In the genomic region with DNA sequence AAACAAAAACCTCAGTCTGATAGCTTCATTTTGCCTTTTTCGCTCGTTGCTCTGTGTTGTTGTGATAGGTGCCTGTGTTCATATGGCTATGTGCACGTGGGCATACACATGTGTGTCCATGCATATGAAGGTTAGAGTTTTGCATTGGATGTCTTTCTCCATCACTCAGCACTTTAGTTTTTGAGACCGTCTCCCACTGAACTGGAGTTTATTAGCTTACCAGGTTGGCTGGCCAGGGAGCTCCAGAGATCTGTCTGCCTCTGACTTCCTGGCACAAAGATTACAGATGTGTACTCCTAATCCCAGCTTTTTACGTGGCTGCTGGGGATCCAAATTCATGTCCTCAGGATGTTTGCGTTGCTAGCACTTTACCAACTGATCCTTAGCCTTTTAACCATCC, we compare ENCODE assay signal across 20 mouse cellular contexts. TPM values are rescaled to one million over a fixed set of nuclear protein-coding genes. Genes with fewer than 3 reads are reported as not detected.
DNase-seq lines count a peak whose midpoint lies in the region; ATAC-seq lines count a peak whose summit lies in the region.
"Had no signal": no experiment of that assay in that cellular context is flagged by ENCODE, and none has a peak within 500 bp of the region (broad histone marks: within the 10 kb centered on the region; RNA-seq: fewer than 3 reads in every experiment).

No protein-coding gene starts in this region.

- no peak overlapping the region for H3K4me2 ChIP-seq in midbrain, embryonic 11.5 days
- H3K4me2 ChIP-seq: embryonic facial prominence, embryonic 12.5 days; liver, embryonic 13.5 days had no signal

- H3K4me1 ChIP-seq in heart, embryonic 10.5 days, result no peaks in the 10 kb centered on the region
- no peaks in the 10 kb centered on the region for H3K4me1 ChIP-seq in midbrain, embryonic 11.5 days (ENCODE audit: control insufficient read depth, insufficient read depth, low read length)
- no peaks in the 10 kb centered on the region for H3K4me1 ChIP-seq in midbrain, embryonic 10.5 days
- H3K4me1 ChIP-seq in embryonic facial prominence, embryonic 10.5 days, result no peaks in the 10 kb centered on the region
- H3K4me1 ChIP-seq: embryonic facial prominence, embryonic 12.5 days; liver, embryonic 13.5 days had no signal

- H3K9ac ChIP-seq in midbrain, embryonic 11.5 days (ENCODE audit: low read length), result no peak overlapping the region
- H3K9ac ChIP-seq: embryonic facial prominence, embryonic 12.5 days; liver, embryonic 13.5 days had no signal

- peaks cover 90% of the 10 kb centered on the region for H3K9me3 ChIP-seq in heart, embryonic 10.5 days
- peaks cover 89% of the 10 kb centered on the region for H3K9me3 ChIP-seq in midbrain, embryonic 11.5 days (ENCODE audit: control insufficient read depth, low read length)
- H3K9me3 ChIP-seq in midbrain, embryonic 10.5 days (replicated peaks), result peaks cover 98% of the 10 kb centered on the region
- H3K9me3 ChIP-seq in embryonic facial prominence, embryonic 10.5 days, result peaks cover 97% of the 10 kb centered on the region

- ATAC-seq in midbrain, embryonic 11.5 days (ENCODE audit: low FRiP score), result no peak
- ATAC-seq: activated CD4-positive, CD25-positive, alpha-beta regulatory T cell, adult 4 months; hindbrain, embryonic 16.5 days had no signal

- no peaks in the 10 kb centered on the region for H3K36me3 ChIP-seq in heart, embryonic 10.5 days
- no peaks in the 10 kb centered on the region for H3K36me3 ChIP-seq in midbrain, embryonic 11.5 days (ENCODE audit: control insufficient read depth, insufficient read depth, low read length)
- H3K36me3 ChIP-seq in midbrain, embryonic 10.5 days, result no peaks in the 10 kb centered on the region
- H3K36me3 ChIP-seq in embryonic facial prominence, embryonic 10.5 days (replicated peaks), result no peaks in the 10 kb centered on the region
- H3K36me3 ChIP-seq in splenic B cell, adult 2 months (ENCODE audit: control insufficient read depth, insufficient read depth, low read length, poor library complexity, severe bottlenecking), result no peaks in the 10 kb centered on the region
- H3K36me3 ChIP-seq: embryonic facial prominence, embryonic 12.5 days; liver, embryonic 13.5 days had no signal

- H3K4me3 ChIP-seq in heart, embryonic 10.5 days, result no peak overlapping the region
- H3K4me3 ChIP-seq in midbrain, embryonic 11.5 days (ENCODE audit: low read depth, low read length), result no peak overlapping the region
- H3K4me3 ChIP-seq in midbrain, embryonic 10.5 days, result no peak overlapping the region
- no peak overlapping the region for H3K4me3 ChIP-seq in embryonic facial prominence, embryonic 10.5 days
- H3K4me3 ChIP-seq: embryonic facial prominence, embryonic 12.5 days; layer of hippocampus, adult 2 months; liver, embryonic 13.5 days; myocyte had no signal

- 61% methylated on average over 6 of the region's 6 CpGs for WGBS in heart, embryonic 10.5 days
- WGBS in midbrain, embryonic 11.5 days, result 65% methylated on average over 6 of the region's 6 CpGs
- 68% methylated on average over 6 of the region's 6 CpGs for WGBS in midbrain, embryonic 10.5 days
- 66% methylated on average over 6 of the region's 6 CpGs for WGBS in embryonic facial prominence, embryonic 10.5 days

- H3K27me3 ChIP-seq in heart, embryonic 10.5 days (ENCODE audit: insufficient read depth, poor library complexity, severe bottlenecking), result no peaks in the 10 kb centered on the region
- H3K27me3 ChIP-seq in midbrain, embryonic 11.5 days (ENCODE audit: control insufficient read depth, insufficient read depth, low read length), result no peaks in the 10 kb centered on the region
- H3K27me3 ChIP-seq in midbrain, embryonic 10.5 days (ENCODE audit: low read depth, poor library complexity, severe bottlenecking), result no peaks in the 10 kb centered on the region
- no peaks in the 10 kb centered on the region for H3K27me3 ChIP-seq in embryonic facial prominence, embryonic 10.5 days (replicated peaks; ENCODE audit: low read depth, poor library complexity, severe bottlenecking)
- H3K27me3 ChIP-seq in splenic B cell, adult 2 months (ENCODE audit: control insufficient read depth, insufficient read depth, low read length, poor library complexity, severe bottlenecking), result no peaks in the 10 kb centered on the region
- H3K27me3 ChIP-seq: embryonic facial prominence, embryonic 12.5 days; liver, embryonic 13.5 days had no signal

- DNase-seq in heart, embryonic 10.5 days (ENCODE audit: low spot score), result peak; percentile 77
- DNase-seq in heart, adult 9 months (ENCODE audit: low spot score in 2 of 2), result no peak
- peak; percentile 75 for DNase-seq in midbrain, embryonic 11.5 days (ENCODE audit: low spot score, missing footprints)
- no peak for DNase-seq in midbrain, embryonic 10.5 days (ENCODE audit: low spot score)
- peak; percentile 8 for DNase-seq in embryonic facial prominence, embryonic 10.5 days (ENCODE audit: low spot score)
- peak; percentile 12 for DNase-seq in splenic B cell, adult 2 months (ENCODE audit: low read depth, low spot score)
- DNase-seq in thymus, postnatal 14 days, result no peak
- no peak for DNase-seq in layer of hippocampus, postnatal 10 days (ENCODE audit: low spot score in 2 of 2)
- DNase-seq: cerebellum, postnatal 10 days; heart, adult 18-20 months; liver, embryonic 13.5 days; lung, postnatal 10 days; right cerebral cortex, postnatal 25 days had no signal

- H3K27ac ChIP-seq in heart, embryonic 10.5 days, result no peak overlapping the region
- H3K27ac ChIP-seq in midbrain, embryonic 11.5 days (ENCODE audit: low read depth, low read length), result no peak overlapping the region
- H3K27ac ChIP-seq in midbrain, embryonic 10.5 days (replicated peaks), result no peak overlapping the region
- H3K27ac ChIP-seq in embryonic facial prominence, embryonic 10.5 days (replicated peaks), result no peak overlapping the region
- H3K27ac ChIP-seq: embryonic facial prominence, embryonic 12.5 days; layer of hippocampus, adult 2 months; liver, embryonic 13.5 days had no signal

RNA-seq across cellular contexts. Expression of a gene that starts 26.3 kb away (rescaled TPM):
- polyA plus RNA-seq in heart, embryonic 10.5 days (2016; fragmentation: Nextera tagmentation; extraction: Ambion mirVana), result 0.11 and 0.15 TPM in 2 replicates
- polyA plus RNA-seq in midbrain, embryonic 11.5 days (2014; fragmentation: Nextera tagmentation; extraction: Ambion mirVana), result not detected in 2 replicates
- not detected in 2 replicates for polyA plus RNA-seq in midbrain, embryonic 10.5 days (2016; fragmentation: Nextera tagmentation; extraction: Ambion mirVana)
- polyA plus RNA-seq in embryonic facial prominence, embryonic 10.5 days (2016; fragmentation: Nextera tagmentation; extraction: Ambion mirVana), result not detected in 2 replicates
- under 1 TPM; 0.51 to 0.71 TPM for total RNA-seq in layer of hippocampus, postnatal 10 days (2021)
- total RNA-seq: heart, adult 18-20 months had no signal
- polyA plus RNA-seq: activated CD4-positive, CD25-positive, alpha-beta regulatory T cell, adult 4 months; embryonic facial prominence, embryonic 12.5 days; heart, postnatal 0 days; kidney, embryonic 14.5 days; liver, embryonic 13.5 days had no signal

RNA-seq across cellular contexts. Expression of a gene that starts 26.3 kb away (rescaled TPM):
- 143 and 155 TPM in 2 replicates for polyA plus RNA-seq in heart, embryonic 10.5 days (2016; fragmentation: Nextera tagmentation; extraction: Ambion mirVana)
- polyA plus RNA-seq in midbrain, embryonic 11.5 days (2014; fragmentation: Nextera tagmentation; extraction: Ambion mirVana), result 135 TPM in 2 replicates
- 213 and 222 TPM in 2 replicates for polyA plus RNA-seq in midbrain, embryonic 10.5 days (2016; fragmentation: Nextera tagmentation; extraction: Ambion mirVana)
- 219 and 220 TPM in 2 replicates for polyA plus RNA-seq in embryonic facial prominence, embryonic 10.5 days (2016; fragmentation: Nextera tagmentation; extraction: Ambion mirVana)
- total RNA-seq in layer of hippocampus, postnatal 10 days (2021), result 10 to 100 TPM; 44.8 to 49.1 TPM

Comparison
In these comparisons a context has a peak if more than half of its experiments do, and no peak if none do; other contexts are left out.
1. DNase-seq: peak in heart, embryonic 10.5 days (single experiment), midbrain, embryonic 11.5 days (single experiment), embryonic facial prominence, embryonic 10.5 days (single experiment) and splenic B cell, adult 2 months (single experiment); none in heart, adult 9 months (0 of 2), midbrain, embryonic 10.5 days (single experiment), thymus, postnatal 14 days (single experiment) and layer of hippocampus, postnatal 10 days (0 of 2).